Mouse (Mus musculus) embryonic facial prominence, embryonic 15.5 days (tissue): ENCODE measurements around the gene Lrrc23. TPM values are rescaled to one million over a fixed set of nuclear protein-coding genes. Genes with fewer than 3 reads are reported as not detected.

ENCODE experiments used
- ATAC-seq: fragments of 200-750 bp; cut with Nextera tagmentation; 2 replicates; pipeline ENCODE4 v1.8.0; 2017; ENCODE audit warnings: low read depth, moderate TSS enrichment; ENCODE audit not compliant: insufficient number of reproducible peaks, low FRiP score, low TSS enrichment
- H3K27ac ChIP-seq: fragments of 300-500 bp; sonication (generic); replicated peaks from 2 replicates; pipeline ENCODE4 v1.5.1; 2015; ENCODE audit warnings: mild to moderate bottlenecking, inconsistent platforms
- H3K27me3 ChIP-seq: fragments of 300-500 bp; sonication (generic); 2 replicates; pipeline ENCODE4 v1.6.1; 2015; ENCODE audit warnings: inconsistent platforms
- H3K36me3 ChIP-seq: fragments of 300-500 bp; sonication (generic); 2 replicates; pipeline ENCODE4 v1.6.1; 2015; ENCODE audit warnings: mild to moderate bottlenecking, inconsistent platforms
- H3K4me1 ChIP-seq: fragments of 300-500 bp; sonication (generic); 2 replicates; pipeline ENCODE4 v1.6.1; 2015; ENCODE audit warnings: inconsistent platforms
- H3K4me2 ChIP-seq: fragments of 300-500 bp; sonication (generic); replicated peaks from 2 replicates; pipeline ENCODE4 v1.6.1; 2015; ENCODE audit warnings: mild to moderate bottlenecking, inconsistent platforms
- H3K4me3 ChIP-seq: fragments of 300-500 bp; sonication (generic); replicated peaks from 2 replicates; pipeline ENCODE4 v1.5.1; 2015; ENCODE audit warnings: mild to moderate bottlenecking, inconsistent platforms
- H3K9ac ChIP-seq: fragments of 300-500 bp; sonication (generic); 2 replicates; pipeline ENCODE4 v1.6.1; 2015; ENCODE audit warnings: inconsistent platforms
- H3K9me3 ChIP-seq: fragments of 300-500 bp; sonication (generic); replicated peaks from 2 replicates; pipeline ENCODE4 v1.6.1; 2016; ENCODE audit warnings: inconsistent platforms
- WGBS: fragments of 180-500 bp; shearing (Covaris S2); methylation state at CpG from one replicate; pipeline ENCODE4 v1.1.7; 2015; 5-methylcytosine and 5-hydroxymethylcytosine counted together
- polyA plus RNA-seq: library from polyadenylated mRNA; unstranded; fragments of >200 nt; fragmentation: Nextera tagmentation; extraction: Ambion mirVana; gene quantifications from 2 replicates; pipeline ENCODE4 v1.2.1, GENCODE M21; 2015

Gene Lrrc23
- polyA plus RNA-seq, 1 experiment from 2014 or later = 47.5 TPM

DNA sequence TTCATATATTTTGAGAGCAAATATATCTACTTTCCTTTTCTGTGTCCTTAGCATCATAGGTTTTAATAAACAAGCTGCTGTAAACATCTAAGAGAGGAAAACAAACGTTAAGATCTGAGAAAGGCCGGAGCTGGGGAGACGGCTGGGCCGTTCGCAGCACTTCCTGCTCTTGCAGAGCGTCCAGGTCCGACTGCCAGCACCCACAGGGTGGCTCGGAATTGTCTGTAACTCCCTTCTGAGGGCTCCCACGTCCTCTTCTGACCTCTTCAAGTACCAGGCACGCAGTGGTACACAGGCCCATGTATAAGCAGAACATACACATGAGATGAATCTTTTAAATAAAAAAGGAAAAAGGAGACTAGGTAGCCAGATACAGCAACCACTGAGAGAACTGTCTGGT is 8.2 kb upstream of the Lrrc23 start:
- Histone ChIP-seq H3K4me2 (no peak overlapping the region), H3K9me3 (no peaks in the 10 kb centered on the region)
- WGBS = 81% methylated on average over 10 of the region's 10 CpGs

DNA sequence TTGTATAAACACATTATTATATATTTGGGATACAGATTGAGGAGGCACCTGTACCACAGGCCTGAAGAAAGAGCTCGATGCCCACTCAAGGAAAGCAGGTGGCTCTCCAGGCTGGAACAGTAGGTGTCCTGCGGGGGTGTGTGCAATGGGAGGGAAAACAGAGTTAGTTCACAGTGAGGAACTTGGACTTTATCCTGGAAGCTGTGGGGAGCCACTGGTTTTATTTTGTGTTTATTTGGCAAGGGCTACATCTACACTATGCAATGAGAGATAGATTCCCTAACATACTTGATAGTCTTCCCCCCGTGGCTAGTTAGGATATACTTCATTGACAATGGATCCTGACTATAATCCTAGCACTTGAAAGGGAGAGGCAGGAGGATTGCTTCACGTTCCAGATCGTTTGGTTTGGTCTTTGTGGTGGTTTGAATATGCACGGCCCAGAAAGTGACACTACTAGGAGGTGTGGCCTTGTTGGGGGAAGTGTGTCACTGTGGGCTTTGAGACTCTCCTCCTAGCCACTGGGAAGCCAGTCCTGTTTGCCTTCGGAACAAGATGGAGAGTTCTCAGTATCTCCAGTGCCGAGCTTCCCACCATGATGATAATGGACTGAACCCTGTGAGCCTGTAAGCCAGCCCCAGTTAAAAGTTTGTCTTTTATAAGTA is 7.4 kb upstream of the Lrrc23 start:
- no peaks in the 10 kb centered on the region for H3K9me3 ChIP-seq
- peaks cover 5% of the 10 kb centered on the region; the same call in 1 of the 2 replicates for H3K4me1 ChIP-seq
- H3K4me3 ChIP-seq = no peak overlapping the region
- H3K27me3 ChIP-seq = no peaks in the 10 kb centered on the region
- H3K27ac ChIP-seq = no peak overlapping the region
- ATAC-seq = no peak
- H3K9ac ChIP-seq = no peak overlapping the region
- no peaks in the 10 kb centered on the region for H3K36me3 ChIP-seq
- 57% methylated on average over 8 of the region's 8 CpGs for WGBS
- no peak overlapping the region for H3K4me2 ChIP-seq

More for the DNA sequence above, 8.2 kb upstream of the Lrrc23 start:
- Histone ChIP-seq H3K36me3 (no peaks in the 10 kb centered on the region), H3K27ac (no peak overlapping the region), H3K4me1 (peaks cover under 1% of the 10 kb centered on the region; the same call in 1 of the 2 replicates), H3K4me3 (no peak overlapping the region), H3K27me3 (no peaks in the 10 kb centered on the region), H3K9ac (no peak overlapping the region)
- ATAC-seq = no peak

DNA sequence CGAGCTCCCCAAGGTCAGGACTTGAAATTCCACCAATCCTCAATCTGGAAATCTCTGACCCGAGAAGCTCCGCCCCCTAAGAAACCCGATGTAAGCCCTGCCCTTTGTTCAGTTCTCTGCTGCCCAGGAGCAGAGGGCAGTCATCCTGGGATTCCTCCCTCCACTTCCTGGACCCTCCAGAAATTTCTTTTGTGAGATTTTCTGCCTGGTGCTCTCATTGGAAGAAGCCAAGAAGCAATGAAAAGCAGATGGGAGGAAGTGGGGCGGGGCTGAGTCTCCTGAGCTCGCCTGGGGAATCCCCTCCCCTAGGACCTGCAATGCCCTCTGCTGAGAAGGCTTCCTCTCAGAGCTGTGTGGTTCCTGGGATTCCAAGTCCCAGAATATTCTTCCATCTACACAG is 2.9 kb upstream of the Lrrc23 start:
- no peak overlapping the region for H3K9ac ChIP-seq
- peak overlapping the region; percentile 34 for H3K4me2 ChIP-seq
- no peaks in the 10 kb centered on the region for H3K27me3 ChIP-seq
- H3K9me3 ChIP-seq = no peaks in the 10 kb centered on the region
- H3K36me3 ChIP-seq = no peaks in the 10 kb centered on the region
- WGBS = 12% methylated on average over 6 of the region's 6 CpGs
- peaks cover 21% of the 10 kb centered on the region for H3K4me1 ChIP-seq
- ATAC-seq = no peak; the same call in 1 of the 2 replicates
- peak overlapping the region; percentile 22 for H3K4me3 ChIP-seq
- H3K27ac ChIP-seq = 0 out of 2 replicates have a peak overlapping the region, but pooled peaks have one; percentile 44

DNA sequence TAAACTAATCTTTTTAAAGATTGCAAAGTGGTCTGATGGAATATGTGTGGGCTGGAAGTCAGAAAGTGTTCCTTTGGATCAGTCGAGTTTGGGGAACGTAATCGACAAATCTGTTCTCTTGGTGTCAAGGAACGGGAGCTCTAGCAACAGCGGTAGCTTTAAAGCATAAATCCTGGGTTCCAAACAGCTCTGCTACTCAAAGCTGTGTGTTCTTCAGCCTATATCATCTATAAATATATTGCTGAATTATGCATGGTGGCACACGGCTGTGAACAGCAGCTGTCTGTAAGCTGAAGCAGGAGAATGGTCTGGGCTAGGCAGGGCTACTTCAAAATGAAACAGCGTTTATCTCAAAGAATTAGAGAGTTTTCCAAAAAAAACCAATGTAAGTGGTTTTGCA is 1.4 kb upstream of the Lrrc23 start:
- Histone ChIP-seq H3K4me3 (no peak overlapping the region), H3K36me3 (no peaks in the 10 kb centered on the region), H3K9ac (no peak overlapping the region), H3K9me3 (no peaks in the 10 kb centered on the region), H3K27ac (no peak overlapping the region), H3K27me3 (no peaks in the 10 kb centered on the region), H3K4me1 (peaks cover 21% of the 10 kb centered on the region), H3K4me2 (no peak overlapping the region)
- 85% methylated on average over 7 of the region's 7 CpGs for WGBS
- no peak for ATAC-seq

DNA sequence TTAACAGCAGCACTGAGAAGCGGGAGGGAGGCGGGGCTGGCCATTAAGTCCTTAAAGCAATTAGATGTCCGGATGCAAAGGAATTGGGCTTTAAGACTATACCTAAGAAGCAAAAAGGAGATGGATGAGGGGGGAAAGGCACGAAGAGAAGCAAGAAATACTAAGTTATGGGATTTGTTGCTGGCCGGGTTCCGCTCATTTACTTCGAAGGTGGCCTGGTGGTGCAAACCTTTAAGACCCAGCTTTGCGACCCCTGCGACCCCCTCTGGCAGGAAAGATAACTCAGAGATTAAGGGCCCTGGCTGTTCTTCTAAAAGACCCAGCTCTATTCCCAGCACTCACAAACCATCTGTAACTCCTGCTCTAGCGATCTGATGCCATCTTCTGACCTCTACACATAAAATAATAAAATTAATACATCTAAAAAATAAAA is 473 bp upstream of the Lrrc23 start:
- peak overlapping the region; percentile 70 for H3K4me2 ChIP-seq
- peaks cover 21% of the 10 kb centered on the region for H3K4me1 ChIP-seq
- peak overlapping the region; percentile 41 for H3K4me3 ChIP-seq
- no peaks in the 10 kb centered on the region for H3K9me3 ChIP-seq
- no peaks in the 10 kb centered on the region for H3K36me3 ChIP-seq
- no peak for ATAC-seq
- H3K27ac ChIP-seq = no peak overlapping the region
- 0 out of 2 replicates have a peak overlapping the region, but pooled peaks have one; percentile 12 for H3K9ac ChIP-seq
- no peaks in the 10 kb centered on the region for H3K27me3 ChIP-seq
- 6% methylated on average over 10 of the region's 10 CpGs for WGBS

DNA sequence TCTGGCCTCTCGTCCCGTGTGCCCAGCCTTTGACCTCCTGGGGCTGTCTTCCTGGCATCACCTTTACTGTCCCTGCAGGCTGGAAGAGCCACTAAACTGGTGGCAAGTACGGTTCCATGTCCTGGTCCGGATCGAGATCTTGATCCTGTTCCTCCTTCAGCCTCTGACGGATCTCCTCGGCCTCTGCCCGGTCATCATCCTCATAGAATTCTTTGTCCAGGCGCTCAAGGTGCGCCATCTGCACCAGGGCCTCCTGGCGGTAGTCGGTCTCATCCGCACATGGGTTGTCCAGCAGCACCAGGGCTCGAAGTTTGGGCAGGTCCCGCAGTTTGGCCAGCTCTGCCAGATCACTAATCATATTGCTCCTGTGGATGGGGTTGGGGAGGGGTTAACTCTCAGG is 9.0 kb downstream of the Lrrc23 start:
- H3K9me3 ChIP-seq = no peaks in the 10 kb centered on the region
- H3K4me3 ChIP-seq = no peak overlapping the region
- H3K4me2 ChIP-seq = no peak overlapping the region
- 90% methylated on average over 15 of the region's 15 CpGs for WGBS
- H3K27me3 ChIP-seq = no peaks in the 10 kb centered on the region
- peaks cover 26% of the 10 kb centered on the region for H3K4me1 ChIP-seq
- H3K27ac ChIP-seq = no peak overlapping the region
- H3K36me3 ChIP-seq = 0 out of 2 replicates have a peak, but pooled peaks cover 4% of the 10 kb centered on the region
- ATAC-seq = no peak
- no peak overlapping the region for H3K9ac ChIP-seq

DNA sequence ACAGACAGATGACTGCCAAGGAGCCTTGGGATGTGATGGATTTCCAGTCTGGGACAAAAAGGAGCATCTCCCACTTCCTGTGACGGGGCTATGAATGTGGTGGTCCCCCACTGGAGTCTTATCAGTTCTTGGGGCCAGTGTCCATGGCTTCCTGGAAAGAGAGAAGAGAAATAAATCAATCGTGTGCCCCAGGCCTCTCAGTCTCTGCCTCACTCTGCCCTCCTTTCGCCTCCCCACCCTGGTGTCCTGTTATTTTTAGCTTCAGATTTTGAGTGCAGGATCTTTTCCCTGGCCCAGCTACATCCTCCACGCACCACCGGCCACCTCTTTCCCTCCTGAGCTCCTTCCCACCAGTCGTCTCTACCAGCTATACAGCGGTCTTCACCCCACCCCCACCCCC is 9.5 kb downstream of the Lrrc23 start:
- H3K9me3 ChIP-seq = no peaks in the 10 kb centered on the region
- no peak overlapping the region for H3K27ac ChIP-seq
- peaks cover 26% of the 10 kb centered on the region for H3K4me1 ChIP-seq
- peak overlapping the region; percentile 86 for H3K4me2 ChIP-seq
- no peaks in the 10 kb centered on the region for H3K27me3 ChIP-seq
- WGBS = 65% methylated on average over 7 of the region's 7 CpGs
- peak overlapping the region; percentile 43; the same call in 1 of the 2 replicates for H3K9ac ChIP-seq
- H3K4me3 ChIP-seq = peak overlapping the region; percentile 54
- H3K36me3 ChIP-seq = 0 out of 2 replicates have a peak, but pooled peaks cover 4% of the 10 kb centered on the region
- ATAC-seq = no peak

DNA sequence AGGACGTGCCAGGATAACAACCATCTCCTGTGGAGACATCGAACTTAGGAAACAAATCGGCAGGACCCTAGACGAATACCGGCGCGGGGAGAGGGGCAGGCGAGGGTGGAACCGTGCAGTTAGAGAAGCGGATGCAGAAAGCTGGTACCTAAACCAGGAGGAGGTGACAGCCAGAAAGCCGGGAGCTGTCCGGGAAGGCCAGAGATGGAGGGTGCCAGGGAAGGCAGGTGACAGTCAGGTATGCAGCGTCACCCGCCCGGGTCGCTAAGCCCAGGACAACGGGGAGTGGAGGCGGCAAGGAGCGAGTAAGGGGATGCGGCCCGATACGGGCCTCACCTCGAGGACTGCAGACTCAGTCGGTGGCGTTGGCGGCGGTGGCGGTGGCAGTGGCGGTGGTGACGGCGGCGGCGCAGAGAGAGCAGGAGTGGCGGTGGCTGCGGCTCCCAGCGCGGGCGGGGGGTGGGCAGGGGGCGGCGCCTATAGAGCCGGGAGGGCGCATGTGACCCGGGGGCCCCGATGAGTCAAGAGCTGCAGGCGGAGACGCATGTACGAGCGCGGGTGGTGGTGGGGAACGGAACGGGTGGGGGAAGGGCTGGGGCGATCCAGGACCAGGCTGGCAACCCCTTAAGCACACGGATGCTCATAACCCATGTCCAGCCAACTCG is 10.3 kb downstream of the Lrrc23 start, which contains the start of gene Eno2:
Gene Eno2 (minus strand): TSS at position 573 of the 665 bp plus-strand sequence.
- no peaks in the 10 kb centered on the region for H3K9me3 ChIP-seq
- H3K4me1 ChIP-seq = peaks cover 26% of the 10 kb centered on the region
- peak within 1 kb of the TSS; percentile 54 for H3K4me3 ChIP-seq
- H3K4me2 ChIP-seq = peak within 1 kb of the TSS; percentile 86
- peak; percentile 67 for ATAC-seq
- H3K27ac ChIP-seq = peak within 1 kb of the TSS; percentile 63; the same call in 1 of the 2 replicates
- no peaks in the 10 kb centered on the region for H3K27me3 ChIP-seq
- peak within 1 kb of the TSS; percentile 43 for H3K9ac ChIP-seq
- under 1% methylated on average over 50 of the region's 54 CpGs for WGBS
- H3K36me3 ChIP-seq = 0 out of 2 replicates have a peak, but pooled peaks cover 4% of the 10 kb centered on the region

DNA sequence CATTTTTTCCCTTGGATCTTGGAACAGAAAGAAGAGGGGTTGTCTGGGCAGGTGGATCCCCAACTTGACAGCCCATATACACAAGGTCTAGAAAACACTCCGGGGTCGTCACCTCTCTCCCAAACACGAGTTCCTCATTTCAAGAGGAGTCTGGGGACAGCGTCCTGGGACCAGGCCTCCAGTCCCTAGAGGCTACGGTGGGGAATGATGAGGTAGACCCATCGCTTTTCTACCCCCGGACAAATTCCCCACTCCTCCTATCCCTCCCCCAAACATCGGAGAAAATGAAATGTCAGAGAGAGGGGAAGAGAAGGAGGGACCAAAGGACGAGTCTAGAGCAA is 10.9 kb downstream of the Lrrc23 start:
- H3K27ac ChIP-seq = peak overlapping the region; percentile 9; the same call in 1 of the 2 replicates
- 6% methylated on average over 9 of the region's 9 CpGs for WGBS
- peaks cover 26% of the 10 kb centered on the region for H3K4me1 ChIP-seq
- H3K9me3 ChIP-seq = no peaks in the 10 kb centered on the region
- H3K36me3 ChIP-seq = 0 out of 2 replicates have a peak, but pooled peaks cover 4% of the 10 kb centered on the region
- H3K27me3 ChIP-seq = no peaks in the 10 kb centered on the region
- peak overlapping the region; percentile 54 for H3K4me3 ChIP-seq
- peak overlapping the region; percentile 43; the same call in 1 of the 2 replicates for H3K9ac ChIP-seq
- peak overlapping the region; percentile 86 for H3K4me2 ChIP-seq
- no peak for ATAC-seq

DNA sequence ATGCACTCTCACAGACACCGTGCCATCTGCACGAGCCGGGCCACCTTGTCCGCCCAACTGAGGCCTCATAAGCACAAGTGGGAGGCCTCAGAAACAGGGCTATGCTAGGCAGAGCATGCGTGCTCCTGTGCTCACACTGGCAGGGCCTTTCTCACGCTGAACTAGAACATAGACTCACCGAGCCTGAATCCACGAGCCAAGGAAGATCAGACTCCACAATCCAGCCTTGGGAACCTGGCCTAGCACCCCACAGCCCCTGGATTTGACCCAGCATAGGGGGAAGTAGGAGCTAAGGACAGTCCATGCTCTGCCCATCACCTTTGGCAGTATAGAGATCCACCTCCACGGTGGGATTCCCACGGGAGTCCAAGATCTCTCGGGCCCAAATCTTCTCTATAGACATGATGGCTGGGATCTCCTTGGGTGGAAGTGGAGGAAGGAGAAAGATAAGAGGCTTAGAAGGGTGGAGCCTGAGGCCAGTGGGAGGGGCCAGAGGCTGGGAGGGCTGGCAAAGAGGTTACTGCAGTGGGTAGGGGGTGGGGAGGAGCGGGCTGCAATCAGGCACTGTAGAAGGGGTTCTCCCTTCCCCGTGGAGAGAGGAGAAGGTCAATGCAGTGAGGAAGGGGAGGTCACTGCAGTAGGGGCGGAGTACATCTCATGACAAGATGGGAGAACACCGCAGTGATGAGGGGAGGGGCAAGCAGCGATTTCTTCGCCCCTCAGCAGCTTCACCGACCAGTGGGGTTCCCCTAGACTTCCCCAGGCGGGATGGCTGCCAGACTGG is 11.4 kb downstream of the Lrrc23 start:
- H3K27me3 ChIP-seq = no peaks in the 10 kb centered on the region
- H3K9ac ChIP-seq = no peak overlapping the region; the same call in 1 of the 2 replicates
- WGBS = 24% methylated on average over 19 of the region's 19 CpGs
- H3K27ac ChIP-seq = 0 out of 2 replicates have a peak overlapping the region, but pooled peaks have one; percentile 7
- H3K36me3 ChIP-seq = 0 out of 2 replicates have a peak, but pooled peaks cover 4% of the 10 kb centered on the region
- peak overlapping the region; percentile 86 for H3K4me2 ChIP-seq
- H3K4me3 ChIP-seq = peak overlapping the region; percentile 54
- peak; percentile 23; the same call in 1 of the 2 replicates for ATAC-seq
- H3K4me1 ChIP-seq = peaks cover 26% of the 10 kb centered on the region
- no peaks in the 10 kb centered on the region for H3K9me3 ChIP-seq
